Mouse (Mus musculus): ENCODE measurements around the gene Fads2.

- no peak for TF ChIP-seq CTCF (conservative IDR thresholded peaks at IDR 0.05; ENCODE audit: low read length)
- TF ChIP-seq POU5F1 (IDR thresholded peaks at IDR 0.05; ENCODE audit: borderline replicate concordance, low read length) = no peak
- no peak for TF ChIP-seq NANOG (IDR thresholded peaks at IDR 0.05; ENCODE audit: borderline replicate concordance, low read length)
Observed at GRCm38 (mm10) chr19:10107051-10107611, 5.6 kb upstream of the Fads2 start.
